Mouse (Mus musculus) intestine, postnatal 0 days (tissue): ENCODE measurements at regions not wholly inside any gene's neighbourhood (a gene's known extent, or its start where the extent isn't known, plus 50 kb on each side); places are given as distances from the start of the nearest gene placed in this dataset.

Source experiments
- ATAC-seq: fragments of 200-750 bp; cut with Nextera tagmentation; 2 replicates; pipeline ENCODE4 v1.8.0; 2017; ENCODE audit warnings: mild to moderate bottlenecking, moderate TSS enrichment, moderate library complexity
- H3K27ac ChIP-seq: fragments of 300-500 bp; sonication (generic); 2 replicates; pipeline ENCODE4 v1.5.1; 2014; ENCODE audit warnings: mild to moderate bottlenecking, low read depth, low read length, moderate library complexity
- H3K27me3 ChIP-seq: fragments of 300-500 bp; sonication (generic); replicated peaks from 2 replicates; pipeline ENCODE4 v1.6.1; 2014; ENCODE audit warnings: low read length, mixed read lengths; ENCODE audit not compliant: control insufficient read depth, insufficient read depth
- H3K36me3 ChIP-seq: fragments of 300-500 bp; sonication (generic); 2 replicates; pipeline ENCODE4 v1.6.1; 2014; ENCODE audit warnings: mild to moderate bottlenecking, moderate library complexity; ENCODE audit not compliant: control insufficient read depth, insufficient read depth
- H3K4me1 ChIP-seq: fragments of 300-500 bp; sonication (generic); replicated peaks from 2 replicates; pipeline ENCODE4 v1.6.1; 2014; ENCODE audit warnings: antibody characterized with exemption, low read length, mixed read lengths; ENCODE audit not compliant: control insufficient read depth, insufficient read depth
- H3K4me2 ChIP-seq: fragments of 300-500 bp; sonication (generic); replicated peaks from 2 replicates; pipeline ENCODE4 v1.6.1; 2014; ENCODE audit warnings: low read depth, mild to moderate bottlenecking, moderate library complexity
- H3K4me3 ChIP-seq: fragments of 300-500 bp; sonication (generic); 2 replicates; pipeline ENCODE4 v1.5.1; 2014; ENCODE audit warnings: low read depth, low read length
- H3K9ac ChIP-seq: fragments of 300-500 bp; sonication (generic); 2 replicates; pipeline ENCODE4 v1.6.1; 2014; ENCODE audit warnings: mild to moderate bottlenecking, low read depth, low read length
- H3K9me3 ChIP-seq: fragments of 300-500 bp; sonication (generic); 2 replicates; pipeline ENCODE4 v1.6.1; 2016; ENCODE audit warnings: mixed run types; ENCODE audit not compliant: control insufficient read depth
- CTCF ChIP-seq: sonication (generic); IDR thresholded peaks from 2 replicates; pipeline ENCODE4 v1.5.1; 2016; ENCODE audit warnings: low read depth, mild to moderate bottlenecking, control low read depth, antibody characterized with exemption, moderate library complexity
- WGBS: fragments of 180-500 bp; shearing (Covaris S2); extraction: QIAGEN DNeasy Blood & Tissue Kit; methylation state at CpG from one replicate; pipeline ENCODE4 v1.1.7; 2014; 5-methylcytosine and 5-hydroxymethylcytosine counted together

GRCm38 (mm10) chr2:162791374-162792098 lies 130.6 kb upstream of the Ptprt start:
- no peak for TF ChIP-seq CTCF
- Histone ChIP-seq H3K36me3 (no peaks in the 10 kb centered on the region), H3K9ac (no peak overlapping the region), H3K27ac (no peak overlapping the region), H3K27me3 (no peaks in the 10 kb centered on the region), H3K4me3 (no peak overlapping the region), H3K9me3 (no peaks in the 10 kb centered on the region), H3K4me1 (no peaks in the 10 kb centered on the region), H3K4me2 (no peak overlapping the region)
- 70% methylated on average over 12 of the region's 12 CpGs for WGBS
- ATAC-seq, result no peak

- WGBS, result 66% methylated on average over 8 of the region's 8 CpGs
- TF ChIP-seq CTCF, result no peak
- no peak for ATAC-seq
- Histone ChIP-seq H3K27me3 (no peaks in the 10 kb centered on the region), H3K4me3 (no peak overlapping the region), H3K4me2 (no peak overlapping the region), H3K9me3 (no peaks in the 10 kb centered on the region), H3K27ac (no peak overlapping the region), H3K36me3 (no peaks in the 10 kb centered on the region), H3K4me1 (no peaks in the 10 kb centered on the region), H3K9ac (no peak overlapping the region)
These were observed 123.3 kb upstream of the Ptprt start for GRCm38 (mm10) chr2:162784176-162784813.

DNA sequence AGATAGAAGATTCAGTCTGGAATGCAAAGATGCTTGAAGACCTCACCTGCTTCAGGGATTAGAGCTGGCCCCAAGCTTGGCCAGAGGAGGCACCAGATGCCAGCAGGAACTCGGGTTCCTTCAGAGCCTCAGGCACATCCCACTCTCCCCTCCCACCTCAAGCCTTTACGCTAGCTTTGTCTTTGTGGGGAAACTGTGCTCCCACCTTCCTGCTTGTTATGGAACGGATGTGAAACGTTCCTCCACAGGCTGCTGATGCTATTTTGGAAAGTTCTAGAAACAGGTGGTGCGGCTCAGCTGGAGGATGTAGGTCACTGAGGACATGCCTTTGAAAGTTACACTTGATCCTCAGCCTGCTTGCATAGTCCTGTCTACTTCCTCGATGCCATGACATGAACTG lies 120.7 kb upstream of the Ptprt start:
- no peaks in the 10 kb centered on the region for H3K36me3 ChIP-seq
- no peak for ATAC-seq
- no peak overlapping the region for H3K4me2 ChIP-seq
- no peak overlapping the region for H3K9ac ChIP-seq
- TF ChIP-seq CTCF, result no peak
- no peaks in the 10 kb centered on the region for H3K9me3 ChIP-seq
- WGBS, result 70% methylated on average over 6 of the region's 6 CpGs
- no peaks in the 10 kb centered on the region for H3K27me3 ChIP-seq
- H3K27ac ChIP-seq, result no peak overlapping the region
- H3K4me3 ChIP-seq, result no peak overlapping the region
- no peaks in the 10 kb centered on the region for H3K4me1 ChIP-seq

GRCm38 (mm10) chr2:162776542-162776941 lies 115.6 kb upstream of the Ptprt start:
- WGBS, result 84% methylated on average over 5 of the region's 5 CpGs
- no peak overlapping the region for H3K27ac ChIP-seq
- no peak overlapping the region for H3K4me2 ChIP-seq
- TF ChIP-seq CTCF, result no peak
- H3K4me1 ChIP-seq, result no peaks in the 10 kb centered on the region
- H3K4me3 ChIP-seq, result no peak overlapping the region
- H3K36me3 ChIP-seq, result no peaks in the 10 kb centered on the region
- H3K9ac ChIP-seq, result no peak overlapping the region
- H3K9me3 ChIP-seq, result no peaks in the 10 kb centered on the region
- no peaks in the 10 kb centered on the region for H3K27me3 ChIP-seq
- ATAC-seq, result no peak

DNA sequence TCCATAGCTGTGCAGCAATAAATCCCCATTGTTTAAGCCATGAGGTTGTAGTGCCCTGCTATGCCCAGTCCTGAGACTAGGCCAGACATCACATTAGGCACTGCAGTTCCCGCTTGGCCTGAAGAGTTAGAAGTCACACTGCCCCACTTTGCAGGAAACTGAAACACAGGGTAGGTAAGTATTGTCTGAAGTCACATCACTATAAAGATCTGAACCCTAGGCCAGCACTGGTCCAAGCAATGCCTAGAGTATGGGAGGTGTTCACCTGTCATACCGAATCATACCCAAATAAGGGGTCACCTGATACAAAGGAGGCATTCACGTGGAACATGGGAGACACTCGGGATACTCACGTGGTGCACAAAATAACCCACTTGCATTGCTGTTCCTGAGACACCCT lies 111.6 kb upstream of the Ptprt start:
- no peaks in the 10 kb centered on the region for H3K4me1 ChIP-seq
- H3K27ac ChIP-seq, result no peak overlapping the region
- H3K9ac ChIP-seq, result no peak overlapping the region
- ATAC-seq, result no peak
- H3K4me3 ChIP-seq, result no peak overlapping the region
- TF ChIP-seq CTCF, result no peak
- 90% methylated on average over 5 of the region's 5 CpGs for WGBS
- H3K27me3 ChIP-seq, result no peaks in the 10 kb centered on the region
- H3K9me3 ChIP-seq, result no peaks in the 10 kb centered on the region
- no peaks in the 10 kb centered on the region for H3K36me3 ChIP-seq
- no peak overlapping the region for H3K4me2 ChIP-seq

DNA sequence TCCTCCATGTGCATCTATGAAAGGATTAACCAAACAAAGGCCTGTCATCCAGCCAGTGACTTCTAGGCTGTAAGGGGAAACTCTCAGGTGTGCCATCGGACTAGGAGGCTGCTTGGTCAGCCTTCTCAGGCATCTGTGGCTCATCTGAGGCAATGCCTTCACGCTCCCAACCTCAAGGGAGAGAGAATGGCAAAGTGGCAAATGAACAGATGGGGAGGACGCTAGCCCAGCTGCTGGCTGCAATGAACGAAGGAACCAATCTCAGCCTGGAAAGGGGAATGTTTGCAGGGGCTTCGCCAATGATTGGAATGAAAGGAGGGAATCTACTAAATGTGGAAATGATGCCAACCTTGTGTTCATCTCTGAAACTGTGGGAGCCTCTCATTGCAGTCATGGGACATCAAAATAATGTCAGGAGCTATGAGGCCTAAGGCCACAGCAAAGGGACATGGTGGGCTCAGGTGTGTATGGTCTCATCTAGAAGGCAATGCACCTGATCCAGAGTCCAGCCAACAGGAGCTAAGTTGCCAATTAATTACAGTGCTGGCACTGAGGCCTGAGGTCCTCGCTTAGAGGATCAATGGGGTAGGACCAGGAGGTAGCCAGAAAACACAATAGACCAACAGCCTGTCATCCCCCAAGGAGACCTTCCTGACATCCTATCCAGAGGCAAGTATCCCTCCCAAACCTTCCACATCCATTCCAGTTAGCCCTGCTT lies 108.9 kb upstream of the Ptprt start:
- Histone ChIP-seq H3K9me3 (no peaks in the 10 kb centered on the region), H3K4me1 (no peaks in the 10 kb centered on the region), H3K27ac (no peak overlapping the region), H3K36me3 (no peaks in the 10 kb centered on the region), H3K27me3 (no peaks in the 10 kb centered on the region), H3K9ac (no peak overlapping the region), H3K4me3 (no peak overlapping the region), H3K4me2 (no peak overlapping the region)
- TF ChIP-seq CTCF, result no peak
- ATAC-seq, result no peak
- 84% methylated on average over 6 of the region's 6 CpGs for WGBS
